Mouse (Mus musculus) testis, adult 2 months (tissue): ENCODE results near the gene Eif2ak4.

Source experiments
- CTCF ChIP-seq: fragments of 200-500 bp; IDR thresholded peaks from 2 replicates; pipeline ENCODE4 v1.5.1; 2012; ENCODE audit warnings: low read depth, mild to moderate bottlenecking, inconsistent platforms, low read length, moderate library complexity; ENCODE audit not compliant: control insufficient read depth, insufficient read depth, insufficient replicate concordance
- POLR2A ChIP-seq: fragments of 200-500 bp; IDR thresholded peaks from 2 replicates; pipeline ENCODE4 v1.6.1; 2012; ENCODE audit warnings: low read depth, mild to moderate bottlenecking, inconsistent platforms, low read length, moderate library complexity; ENCODE audit not compliant: control insufficient read depth

GRCm38 (mm10) chr2:118520042-118520933, 131.9 kb downstream of the Eif2ak4 start:
- TF ChIP-seq CTCF (no peak), POLR2A (no peak)
